Mouse (Mus musculus): ENCODE data around the gene Arhgef3.

The Arhgef3 gene

DNA sequence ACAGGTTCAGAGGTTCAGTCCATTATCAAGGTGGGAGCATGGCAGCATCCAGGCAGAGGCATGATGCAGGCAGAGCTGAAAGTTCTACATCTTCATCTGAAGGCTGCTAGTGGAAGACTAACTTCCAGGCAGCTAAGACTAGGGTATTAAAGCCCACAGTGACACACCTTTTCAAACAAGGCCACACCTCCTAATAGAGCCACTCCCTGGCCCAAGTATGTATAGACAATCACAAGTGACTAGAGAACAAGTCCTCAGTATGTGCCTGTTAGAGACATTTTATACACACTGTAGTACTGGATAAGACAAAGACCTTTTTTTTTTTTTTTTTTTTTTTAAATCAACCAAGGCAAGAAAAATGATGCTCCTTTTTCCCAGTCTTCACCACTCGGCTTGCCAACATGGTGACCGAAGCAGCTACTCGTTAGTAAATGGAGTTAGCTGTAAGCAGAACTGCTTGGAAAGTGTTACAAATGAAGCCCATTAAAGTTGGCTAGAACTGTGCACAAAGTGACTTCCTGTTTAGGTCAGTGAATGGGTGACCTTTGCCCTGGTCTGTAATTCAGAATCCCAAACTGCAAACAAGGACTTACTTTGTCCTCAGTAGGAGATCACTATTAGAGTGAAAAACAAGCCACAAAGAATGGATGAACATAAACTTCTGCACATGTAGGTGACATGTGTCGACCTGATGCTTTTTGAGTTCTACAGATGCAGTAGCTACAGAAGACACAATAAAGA is 229.7 kb downstream of the Arhgef3 start:
- no peak for DNase-seq (ENCODE audit: low read depth, low spot score)

DNA sequence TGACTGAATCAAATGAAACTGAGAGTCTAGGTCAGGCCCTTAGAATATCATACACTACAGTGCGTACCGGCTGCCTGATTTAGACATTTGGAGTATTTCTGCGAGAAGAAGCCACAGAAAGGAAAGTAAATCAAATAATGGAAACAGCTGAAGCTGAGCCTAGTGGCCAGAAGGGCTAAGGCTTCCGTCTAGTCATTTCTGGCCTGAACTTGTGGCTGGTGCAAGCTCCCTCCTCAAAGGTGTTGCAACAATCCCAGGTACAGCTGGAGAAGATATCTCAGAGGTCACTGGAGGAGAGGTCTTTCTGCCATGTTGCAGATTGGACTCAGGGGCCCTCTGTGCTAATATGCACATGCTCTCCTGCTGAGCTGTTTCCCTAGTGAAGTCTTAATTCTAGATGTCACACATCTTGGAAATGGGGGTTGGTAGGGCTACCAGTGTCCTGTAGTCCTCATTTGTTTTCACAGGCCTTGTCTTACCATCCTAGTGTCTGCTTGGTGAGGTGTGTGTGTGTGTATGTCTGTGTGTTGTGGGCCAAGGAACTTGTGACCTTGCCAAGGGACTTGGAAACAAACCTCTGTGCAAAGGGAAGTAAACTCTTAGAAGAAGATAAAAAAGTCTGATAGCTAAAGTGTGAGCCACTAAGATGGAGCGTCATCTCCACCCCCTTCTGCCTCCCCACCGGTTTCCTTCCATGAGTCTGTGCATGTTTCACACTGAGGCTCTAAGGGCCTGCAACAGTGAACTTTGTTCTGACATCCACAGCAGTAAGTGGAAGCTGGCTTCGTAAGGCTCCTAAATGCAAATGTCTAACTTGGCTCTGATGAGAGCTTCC is 230.6 kb downstream of the Arhgef3 start:
- no peak for DNase-seq (ENCODE audit: low read depth, low spot score)

- DNase-seq (ENCODE audit: low read depth, low spot score): no peak
Observed at GRCm38 (mm10) chr14:27347224-27347623, 232.5 kb downstream of the Arhgef3 start.

- DNase-seq (ENCODE audit: low read depth, low spot score): no peak
Observed at GRCm38 (mm10) chr14:27347666-27348065, 233.0 kb downstream of the Arhgef3 start.

GRCm38 (mm10) chr14:27348088-27348487 is 233.4 kb downstream of the Arhgef3 start:
- DNase-seq (ENCODE audit: low read depth, low spot score): no peak

GRCm38 (mm10) chr14:27348656-27349055 is 234.0 kb downstream of the Arhgef3 start:
- no peak for DNase-seq (ENCODE audit: low read depth, low spot score)

GRCm38 (mm10) chr14:27349120-27349519 is 234.4 kb downstream of the Arhgef3 start:
- DNase-seq (ENCODE audit: low read depth, low spot score): no peak

- DNase-seq (ENCODE audit: low read depth, low spot score): no peak
Observed at GRCm38 (mm10) chr14:27349828-27350729, 235.4 kb downstream of the Arhgef3 start.

DNA sequence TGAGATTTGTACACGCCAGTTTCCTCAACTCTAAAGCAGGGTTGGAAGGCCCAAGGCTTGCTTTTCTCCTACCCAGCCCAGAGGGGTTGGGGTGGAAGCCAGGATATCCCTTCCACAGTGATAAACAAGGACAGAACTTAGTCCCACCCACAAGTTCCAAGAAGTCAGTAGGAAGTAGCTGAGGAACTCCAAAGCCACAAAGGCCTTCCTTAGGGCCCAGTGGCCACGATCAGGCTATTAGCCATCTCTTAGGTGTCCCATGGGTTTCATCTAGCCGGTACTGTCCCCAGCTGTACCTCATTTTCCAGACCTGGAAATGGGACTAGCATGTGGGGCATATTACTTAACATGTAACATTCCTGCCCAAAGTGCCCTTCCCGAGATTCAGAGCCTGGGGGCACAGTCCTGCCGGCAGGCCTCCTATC is 236.4 kb downstream of the Arhgef3 start:
- DNase-seq (ENCODE audit: low read depth, low spot score): no peak

- DNase-seq (ENCODE audit: low read depth, low spot score): no peak
Observed at GRCm38 (mm10) chr14:27351476-27352079, 236.9 kb downstream of the Arhgef3 start.

- no peak for DNase-seq (ENCODE audit: low read depth, low spot score)
Observed at GRCm38 (mm10) chr14:27352470-27352869, 237.8 kb downstream of the Arhgef3 start.

DNA sequence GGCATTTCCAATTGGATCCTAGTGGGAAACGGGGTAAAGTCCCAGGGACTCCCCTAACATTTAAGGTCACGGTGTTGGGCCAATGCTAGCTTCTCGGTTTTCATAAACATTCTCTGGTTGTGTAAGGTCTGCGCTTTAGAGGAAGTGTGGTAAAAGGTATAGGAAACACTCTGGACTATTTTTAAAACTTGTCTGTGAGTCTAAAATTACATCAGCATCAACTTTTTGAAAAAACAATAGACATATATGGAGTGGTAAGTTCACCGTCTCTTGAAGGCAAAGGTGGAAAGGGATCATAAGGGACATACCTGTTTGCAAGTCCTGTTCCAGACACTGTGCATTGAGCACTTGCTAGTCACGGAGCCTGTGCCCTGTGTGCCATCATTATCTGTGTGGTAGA is 240.5 kb downstream of the Arhgef3 start:
- DNase-seq (ENCODE audit: low read depth, low spot score): no peak

GRCm38 (mm10) chr14:27355937-27356336 is 241.2 kb downstream of the Arhgef3 start:
- no peak for DNase-seq (ENCODE audit: low read depth, low spot score)

DNA sequence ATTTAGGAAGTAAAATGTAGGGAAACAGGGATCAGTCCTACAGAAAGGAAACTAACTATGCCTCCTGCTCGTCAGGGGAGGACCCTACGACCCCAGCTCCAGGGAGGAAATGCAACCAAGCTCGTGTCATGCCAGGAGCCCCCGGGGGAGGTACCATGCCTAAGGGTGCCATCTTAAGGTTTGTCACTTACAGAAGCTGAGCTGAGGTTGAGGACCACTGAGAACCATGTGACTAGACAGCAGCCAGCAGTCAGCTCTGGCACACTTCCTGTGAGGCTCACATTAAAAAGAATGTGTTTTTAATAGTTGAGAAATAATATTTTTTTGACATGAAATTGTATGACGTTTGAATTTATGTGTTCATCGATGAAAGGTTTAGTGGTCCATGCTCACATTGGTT is 242.4 kb downstream of the Arhgef3 start:
- no peak for DNase-seq (ENCODE audit: low read depth, low spot score)

DNA sequence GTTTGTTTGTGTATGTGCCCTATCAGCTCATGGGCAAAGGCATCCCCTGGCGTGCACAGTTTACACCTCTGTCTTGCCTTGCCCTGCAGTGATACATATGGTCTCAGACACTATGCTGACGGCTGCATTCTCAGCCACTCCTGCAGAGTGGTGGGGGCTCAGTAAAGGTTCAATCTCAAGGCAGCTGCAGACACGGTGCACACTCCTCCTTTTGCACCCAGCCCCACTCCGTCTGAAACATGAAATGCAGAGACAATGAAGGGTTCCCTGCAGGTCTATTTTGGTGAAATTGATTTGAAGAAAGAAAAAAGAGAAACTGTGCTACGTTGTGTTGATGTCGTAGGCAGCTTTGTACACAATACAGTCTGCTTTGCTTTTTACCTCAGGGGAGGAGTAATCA is 243.5 kb downstream of the Arhgef3 start:
- no peak for DNase-seq (ENCODE audit: low read depth, low spot score)

DNA sequence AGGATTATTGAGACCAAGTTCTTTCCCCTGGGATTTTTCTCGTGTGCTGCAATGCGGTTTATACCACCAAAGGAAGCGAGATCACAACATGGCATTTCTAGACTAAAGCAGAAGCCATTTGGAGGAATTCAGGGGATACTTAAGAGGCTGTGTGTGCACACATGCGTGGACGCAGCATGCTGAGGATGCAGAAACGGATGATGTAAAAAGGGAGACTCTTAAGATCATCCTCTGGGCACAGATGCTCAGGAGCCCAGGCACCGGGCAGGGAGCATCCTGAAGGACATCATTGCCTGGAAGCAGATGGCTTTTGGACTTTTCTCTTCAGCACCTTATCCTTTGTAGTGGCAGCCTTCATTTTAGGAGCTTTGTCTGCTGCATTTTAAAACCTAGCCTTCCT is 246.2 kb downstream of the Arhgef3 start:
- no peak for DNase-seq (ENCODE audit: low read depth, low spot score)

DNA sequence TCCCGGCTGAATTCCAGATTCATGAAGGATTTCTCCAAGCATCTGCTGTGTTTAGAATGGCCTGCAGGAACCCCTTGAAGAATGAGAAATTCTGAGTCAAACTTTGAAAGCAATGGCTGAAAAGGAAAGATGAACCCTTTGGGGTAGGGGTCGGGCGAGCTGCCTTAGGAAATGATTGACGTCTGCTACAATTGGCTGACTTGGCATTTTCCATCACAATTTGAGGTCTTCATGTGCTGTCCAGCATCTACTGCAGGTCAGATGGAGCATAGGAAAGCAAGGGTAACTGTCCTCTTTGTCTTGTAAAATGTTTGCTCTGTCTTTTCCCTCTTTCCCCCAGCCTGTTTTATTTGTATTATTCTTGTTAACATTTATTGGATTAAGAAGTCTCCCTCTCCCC is 246.8 kb downstream of the Arhgef3 start:
- no peak for DNase-seq (ENCODE audit: low read depth, low spot score)

- DNase-seq (ENCODE audit: low read depth, low spot score): no peak
Observed at GRCm38 (mm10) chr14:27364668-27365257, 250.1 kb downstream of the Arhgef3 start.

- peak; percentile 73 for DNase-seq (ENCODE audit: low read depth, low spot score)
Observed at GRCm38 (mm10) chr14:27367117-27367711, 252.5 kb downstream of the Arhgef3 start.

- DNase-seq (ENCODE audit: low read depth, low spot score): no peak
Observed at GRCm38 (mm10) chr14:27368619-27369018, 253.9 kb downstream of the Arhgef3 start.

- DNase-seq (ENCODE audit: low read depth, low spot score): no peak
Observed at GRCm38 (mm10) chr14:27369503-27369902, 254.8 kb downstream of the Arhgef3 start.
